Mouse (Mus musculus) intestine, embryonic 14.5 days (tissue): ENCODE measurements around the gene Pheta2. TPM values are rescaled to one million over a fixed set of nuclear protein-coding genes. Genes with fewer than 3 reads are reported as not detected.
"Not testable (repeated sequence)": the region's sequence is repeated elsewhere in the genome, so short reads cannot be mapped to it uniquely, and the experiment has no call there.

ENCODE experiments used
- ATAC-seq: fragments of 200-750 bp; cut with Nextera tagmentation; replicated peaks from 2 replicates; pipeline ENCODE4 v1.8.0; 2017; ENCODE audit warnings: low read depth, moderate number of reproducible peaks, moderate TSS enrichment, moderate library complexity; ENCODE audit not compliant: low FRiP score, low TSS enrichment
- DNase-seq: peaks from one replicate; pipeline ENCODE4 v3.0.0-alpha.2; 2018; ENCODE audit warnings: low spot score
- H3K27ac ChIP-seq: fragments of 300-500 bp; sonication (generic); 2 replicates; pipeline ENCODE4 v1.5.1; 2014; ENCODE audit warnings: low read depth, mild to moderate bottlenecking, control low read depth
- H3K27me3 ChIP-seq: fragments of 300-500 bp; sonication (generic); replicated peaks from 2 replicates; pipeline ENCODE4 v1.6.1; 2014; ENCODE audit warnings: low read length, control low read depth; ENCODE audit not compliant: control insufficient read depth, insufficient read depth
- H3K36me3 ChIP-seq: fragments of 300-500 bp; sonication (generic); 2 replicates; pipeline ENCODE4 v1.6.1; 2014; ENCODE audit warnings: low read length, control low read depth; ENCODE audit not compliant: control insufficient read depth, insufficient read depth
- H3K4me1 ChIP-seq: fragments of 300-500 bp; sonication (generic); replicated peaks from 2 replicates; pipeline ENCODE4 v1.6.1; 2014; ENCODE audit warnings: low read length, control low read depth, mixed read lengths; ENCODE audit not compliant: control insufficient read depth, insufficient read depth
- H3K4me2 ChIP-seq: fragments of 300-500 bp; sonication (generic); 2 replicates; pipeline ENCODE4 v1.6.1; 2014; ENCODE audit warnings: low read length
- H3K4me3 ChIP-seq: fragments of 300-500 bp; sonication (generic); 2 replicates; pipeline ENCODE4 v1.5.1; 2014; ENCODE audit warnings: low read depth, low read length, control low read depth, mixed read lengths
- H3K9ac ChIP-seq: fragments of 300-500 bp; sonication (generic); 2 replicates; pipeline ENCODE4 v1.6.1; 2014; ENCODE audit warnings: mild to moderate bottlenecking, low read length
- H3K9me3 ChIP-seq: fragments of 300-500 bp; sonication (generic); 2 replicates; pipeline ENCODE4 v1.6.1; 2016; ENCODE audit warnings: low read length, control low read depth; ENCODE audit not compliant: control insufficient read depth
- WGBS: fragments of 180-500 bp; shearing (Covaris S2); extraction: QIAGEN DNeasy Blood & Tissue Kit; methylation state at CpG from one replicate; pipeline ENCODE4 v1.1.7; 2014; 5-methylcytosine and 5-hydroxymethylcytosine counted together
- polyA plus RNA-seq: library from polyadenylated mRNA; unstranded; fragments of >200 nt; fragmentation: Nextera tagmentation; extraction: Ambion mirVana; gene quantifications from 2 replicates; pipeline ENCODE4 v1.2.1, GENCODE M21; 2014

The Pheta2 gene
- polyA plus RNA-seq, 1 experiment from 2014 or later: 9.9 TPM

GRCm38 (mm10) chr15:82353745-82354113 lies 15.0 kb downstream of the Pheta2 start:
- H3K9ac ChIP-seq: peak overlapping the region; percentile 96
- DNase-seq (peak; percentile 65), ATAC-seq (no peak; the same call in none of the 2 replicates)
- H3K4me3 ChIP-seq: peak overlapping the region; percentile 96
- H3K27ac ChIP-seq: peak overlapping the region; percentile 77
- 0% methylated on average over 23 of the region's 23 CpGs for WGBS
- peaks cover 18% of the 10 kb centered on the region for H3K4me1 ChIP-seq
- peak overlapping the region; percentile 95 for H3K4me2 ChIP-seq
- no peaks in the 10 kb centered on the region for H3K27me3 ChIP-seq
- no peaks in the 10 kb centered on the region for H3K9me3 ChIP-seq
- H3K36me3 ChIP-seq: peaks cover 25% of the 10 kb centered on the region

GRCm38 (mm10) chr15:82354126-82354945 lies 15.6 kb downstream of the Pheta2 start, which contains the start of gene Ndufa6:
Gene Ndufa6, minus strand, starts transcription at chr15:82354322.
- peaks cover 19% of the 10 kb centered on the region for H3K36me3 ChIP-seq
- H3K27me3 ChIP-seq: no peaks in the 10 kb centered on the region
- peaks cover 24% of the 10 kb centered on the region for H3K4me1 ChIP-seq
- ATAC-seq: peak; percentile 97
- peak within 1 kb of the TSS; percentile 85 for H3K27ac ChIP-seq
- peak within 1 kb of the TSS; percentile 95 for H3K4me2 ChIP-seq
- H3K9ac ChIP-seq: peak within 1 kb of the TSS; percentile 96
- no peaks in the 10 kb centered on the region for H3K9me3 ChIP-seq
- peak within 1 kb of the TSS; percentile 96 for H3K4me3 ChIP-seq
- WGBS: 2% methylated on average over 57 of the region's 57 CpGs
- DNase-seq: peak; percentile 97

DNA sequence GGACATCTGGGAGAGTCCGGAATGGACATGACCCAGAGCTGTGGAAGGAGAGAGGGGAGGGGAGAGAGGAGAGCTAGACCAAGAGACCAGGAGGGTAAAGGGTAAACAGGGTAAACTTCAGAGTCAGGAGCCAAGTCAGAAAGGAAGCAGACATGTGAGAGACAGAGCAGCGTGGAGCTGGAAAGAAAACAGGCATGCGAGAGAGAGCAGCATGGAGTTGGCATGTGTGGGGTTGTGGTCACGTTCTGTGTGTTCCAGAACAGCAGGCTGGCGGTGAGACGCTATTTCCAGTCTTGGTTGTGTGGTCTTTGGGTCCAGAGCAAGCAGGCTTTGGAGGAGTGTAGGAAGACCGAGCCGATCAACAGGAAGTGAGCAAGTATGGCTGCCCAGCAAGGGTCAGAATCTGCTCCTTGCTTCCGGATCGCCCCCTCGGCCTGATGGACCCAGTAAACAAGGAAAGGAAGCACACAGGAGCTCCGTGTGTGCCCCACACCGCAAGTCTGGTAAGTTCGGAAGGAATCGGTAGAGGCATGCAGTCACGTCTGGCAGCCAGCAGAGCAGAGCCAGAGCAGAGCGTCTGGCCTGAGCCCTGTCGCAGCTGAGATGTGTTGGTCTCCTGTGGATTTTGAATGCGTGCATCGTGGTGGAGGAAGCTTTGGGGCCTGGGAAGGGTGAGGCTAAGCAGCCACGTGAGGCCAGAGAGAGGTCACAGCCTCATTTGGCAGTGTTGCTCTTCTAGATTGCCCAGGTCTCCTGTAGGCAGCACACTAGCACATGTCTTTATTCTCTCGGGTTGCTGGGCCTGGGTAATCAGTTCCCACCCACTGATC lies 19.9 kb downstream of the Pheta2 start:
- Histone ChIP-seq H3K4me2 (no peak overlapping the region), H3K27ac (no peak overlapping the region; the same call in 1 of the 2 replicates), H3K9ac (no peak overlapping the region), H3K4me1 (peaks cover 16% of the 10 kb centered on the region), H3K27me3 (no peaks in the 10 kb centered on the region), H3K9me3 (no peaks in the 10 kb centered on the region), H3K36me3 (no peaks in the 10 kb centered on the region), H3K4me3 (no peak overlapping the region)
- WGBS: 43% methylated on average over 22 of the region's 22 CpGs
- no peak for DNase-seq
- no peak for ATAC-seq

DNA sequence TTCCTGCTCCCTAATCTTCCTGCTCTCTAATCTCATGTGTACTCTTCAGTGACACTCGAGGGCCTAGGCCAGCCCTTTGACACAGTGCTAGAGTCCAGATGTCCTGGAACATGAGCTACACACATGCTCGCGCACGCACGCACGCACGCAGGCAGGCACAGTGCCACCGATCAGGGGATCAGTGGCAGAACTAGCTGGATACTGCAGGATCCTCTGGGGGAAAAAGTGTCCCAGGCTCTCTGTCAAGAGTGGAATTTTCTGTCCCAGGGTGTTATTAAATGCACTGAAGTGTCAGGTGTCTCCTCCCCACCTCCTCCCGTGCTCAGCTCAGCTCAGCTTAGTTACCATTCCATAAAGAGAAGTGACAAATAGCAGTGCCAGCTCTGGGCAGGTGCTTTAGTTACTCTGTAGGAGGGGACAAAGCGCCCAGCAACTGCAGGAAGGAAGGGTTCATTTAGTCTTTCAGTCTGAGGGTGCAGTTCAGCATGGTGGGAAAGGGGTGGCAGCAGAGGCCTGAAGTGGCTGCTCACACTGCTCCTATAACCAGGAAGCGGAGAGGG lies 22.8 kb downstream of the Pheta2 start:
- 71% methylated on average over 11 of the region's 11 CpGs for WGBS
- Histone ChIP-seq H3K27ac (no peak overlapping the region), H3K36me3 (no peaks in the 10 kb centered on the region), H3K27me3 (no peaks in the 10 kb centered on the region), H3K9ac (no peak overlapping the region), H3K9me3 (no peaks in the 10 kb centered on the region), H3K4me2 (no peak overlapping the region), H3K4me1 (peaks cover 11% of the 10 kb centered on the region), H3K4me3 (no peak overlapping the region)
- no peak for ATAC-seq
- peak; percentile 52 for DNase-seq

DNA sequence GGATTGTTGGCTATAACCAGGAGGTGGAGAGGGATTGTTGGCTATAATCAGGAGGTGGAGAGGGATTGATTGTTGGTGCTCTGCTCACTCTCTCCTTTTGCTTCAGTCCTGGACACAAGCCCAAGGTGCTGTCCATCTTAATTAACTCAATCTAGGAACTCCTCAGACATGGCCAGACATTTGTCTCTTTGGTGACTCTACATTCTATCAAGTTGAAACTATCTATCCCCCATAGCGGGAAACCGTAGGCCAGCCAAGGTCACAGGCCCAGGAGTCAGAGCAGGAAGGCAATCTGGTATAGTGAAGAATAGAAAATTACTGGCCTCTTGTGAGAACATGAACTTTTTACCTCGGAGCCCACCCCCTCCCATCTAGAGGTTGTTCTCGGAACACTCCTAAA lies 23.5 kb downstream of the Pheta2 start:
- ATAC-seq: no peak
- Histone ChIP-seq H3K36me3 (no peaks in the 10 kb centered on the region), H3K9me3 (no peaks in the 10 kb centered on the region), H3K4me1 (peaks cover 11% of the 10 kb centered on the region), H3K27me3 (no peaks in the 10 kb centered on the region), H3K4me3 (no peak overlapping the region), H3K4me2 (no peak overlapping the region), H3K27ac (no peak overlapping the region; the same call in 1 of the 2 replicates), H3K9ac (no peak overlapping the region)
- peak; percentile 46 for DNase-seq
- 81% methylated on average over 3 of the region's 4 CpGs for WGBS

DNA sequence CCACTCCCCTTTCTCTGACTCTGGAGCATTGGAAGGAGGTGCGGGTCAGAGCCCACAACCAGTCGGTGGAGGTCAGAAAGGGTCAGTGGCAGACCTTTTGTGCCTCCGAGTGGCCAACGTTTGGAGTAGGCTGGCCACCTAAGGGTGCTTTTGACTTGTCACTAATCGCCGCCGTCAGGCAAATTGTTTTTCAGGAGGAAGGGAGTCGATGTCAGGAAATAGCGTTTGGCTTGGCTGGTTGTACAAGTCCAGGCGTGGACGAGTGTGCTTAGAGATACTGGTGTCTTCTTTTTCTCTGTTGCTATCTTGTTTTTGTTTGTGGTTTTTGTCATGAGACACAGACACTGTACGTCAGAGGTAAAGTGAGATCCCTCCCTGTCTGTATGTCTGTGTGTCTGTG lies 25.1 kb downstream of the Pheta2 start:
- not testable (repeated sequence) for H3K9me3 ChIP-seq, H3K27me3 ChIP-seq, H3K4me2 ChIP-seq, H3K9ac ChIP-seq, H3K36me3 ChIP-seq, H3K27ac ChIP-seq, H3K4me3 ChIP-seq, H3K4me1 ChIP-seq, ATAC-seq, DNase-seq
- 88% methylated on average over 7 of the region's 12 CpGs for WGBS

DNA sequence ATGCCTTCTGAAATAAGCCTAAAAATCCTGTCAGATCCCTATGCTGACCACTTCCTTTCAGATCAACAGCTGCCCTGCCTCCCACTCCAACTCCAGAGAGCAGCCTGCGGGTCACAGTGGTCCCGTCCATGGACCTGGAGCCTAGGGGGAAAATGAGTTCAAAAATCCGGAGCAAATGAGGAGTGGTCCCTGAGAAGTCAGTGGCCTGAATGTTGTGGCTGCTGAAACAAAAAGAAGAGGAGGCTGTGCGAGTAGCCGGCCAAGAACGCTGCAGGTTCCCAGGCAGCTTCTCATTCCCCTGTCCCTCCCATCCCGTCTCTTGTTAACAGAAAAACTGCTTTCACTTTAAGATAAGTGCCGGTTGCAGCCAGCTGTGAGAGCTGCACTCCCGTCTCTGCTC lies 25.8 kb downstream of the Pheta2 start:
- 11% methylated on average over 6 of the region's 9 CpGs for WGBS

DNA sequence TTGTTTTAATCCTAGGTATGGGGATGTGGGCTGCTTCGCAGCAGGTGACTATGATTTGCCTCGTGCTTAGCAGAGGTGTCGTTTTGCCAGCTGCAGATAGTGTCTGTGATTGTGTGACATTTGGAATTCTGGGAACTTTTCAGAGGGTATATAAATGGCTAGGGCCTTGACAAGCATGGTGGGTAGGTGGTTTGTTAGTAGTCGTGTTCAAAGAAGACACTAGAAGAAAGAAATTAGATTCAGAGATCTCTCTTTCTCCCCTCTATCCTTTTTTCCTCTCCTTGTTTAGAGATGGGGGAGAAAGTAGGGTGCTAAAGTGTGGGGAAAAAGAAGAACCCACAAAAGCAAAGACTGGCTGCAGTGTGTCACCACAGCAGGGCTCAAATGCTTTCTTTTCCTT lies 29.4 kb downstream of the Pheta2 start:
- no peaks in the 10 kb centered on the region for H3K9me3 ChIP-seq
- no peak overlapping the region for H3K4me2 ChIP-seq
- H3K27me3 ChIP-seq: no peaks in the 10 kb centered on the region
- ATAC-seq (no peak), DNase-seq (no peak)
- no peak overlapping the region for H3K27ac ChIP-seq
- no peaks in the 10 kb centered on the region for H3K4me1 ChIP-seq
- H3K9ac ChIP-seq: no peak overlapping the region
- 92% methylated on average over 4 of the region's 4 CpGs for WGBS
- H3K36me3 ChIP-seq: no peaks in the 10 kb centered on the region
- H3K4me3 ChIP-seq: no peak overlapping the region

More for the DNA sequence above, 25.8 kb downstream of the Pheta2 start:
- not testable (repeated sequence) for H3K4me3 ChIP-seq, H3K9me3 ChIP-seq, H3K4me2 ChIP-seq, H3K36me3 ChIP-seq, H3K4me1 ChIP-seq, H3K27me3 ChIP-seq, H3K27ac ChIP-seq, ATAC-seq, H3K9ac ChIP-seq, DNase-seq
